Mouse (Mus musculus) stomach, embryonic 14.5 days (tissue): Measurements from ENCODE around the gene Fev. TPM values are rescaled to one million over a fixed set of nuclear protein-coding genes. Genes with fewer than 3 reads are reported as not detected.

Source experiments
- ATAC-seq: fragments of 200-750 bp; cut with Nextera tagmentation; 2 replicates; pipeline ENCODE4 v1.8.0; 2017; ENCODE audit warnings: low read depth, moderate TSS enrichment; ENCODE audit not compliant: insufficient number of reproducible peaks, insufficient read depth, low FRiP score
- H3K27ac ChIP-seq: fragments of 300-500 bp; sonication (generic); 2 replicates; pipeline ENCODE4 v1.5.1; 2014; ENCODE audit warnings: mild to moderate bottlenecking, low read length, moderate library complexity, mixed read lengths
- H3K27me3 ChIP-seq: fragments of 300-500 bp; sonication (generic); 2 replicates; pipeline ENCODE4 v1.6.1; 2014; ENCODE audit warnings: low read length, control low read depth, mixed read lengths; ENCODE audit not compliant: control insufficient read depth, insufficient read depth
- H3K36me3 ChIP-seq: fragments of 300-500 bp; sonication (generic); 2 replicates; pipeline ENCODE4 v1.6.1; 2014; ENCODE audit warnings: mild to moderate bottlenecking, control low read depth, low read length, moderate library complexity, mixed read lengths; ENCODE audit not compliant: control insufficient read depth, insufficient read depth
- H3K4me1 ChIP-seq: fragments of 300-500 bp; sonication (generic); 2 replicates; pipeline ENCODE4 v1.6.1; 2014; ENCODE audit warnings: low read length, control low read depth, mixed read lengths; ENCODE audit not compliant: control insufficient read depth, insufficient read depth
- H3K4me2 ChIP-seq: fragments of 300-500 bp; sonication (generic); replicated peaks from 2 replicates; pipeline ENCODE4 v1.6.1; 2014; ENCODE audit warnings: low read depth, low read length, control low read depth
- H3K4me3 ChIP-seq: fragments of 300-500 bp; sonication (generic); 2 replicates; pipeline ENCODE4 v1.5.1; 2014; ENCODE audit warnings: low read depth, low read length, control low read depth
- H3K9ac ChIP-seq: fragments of 300-500 bp; sonication (generic); replicated peaks from 2 replicates; pipeline ENCODE4 v1.6.1; 2014; ENCODE audit warnings: low read depth, mild to moderate bottlenecking, control low read depth, low read length, moderate library complexity, mixed read lengths
- H3K9me3 ChIP-seq: fragments of 300-500 bp; sonication (generic); 2 replicates; pipeline ENCODE4 v1.6.1; 2016; ENCODE audit warnings: low read depth, low read length, control low read depth; ENCODE audit not compliant: control insufficient read depth
- WGBS: fragments of 180-500 bp; shearing (Covaris S2); extraction: QIAGEN DNeasy Blood & Tissue Kit; methylation state at CpG from one replicate; pipeline ENCODE4 v1.1.7; 2014; 5-methylcytosine and 5-hydroxymethylcytosine counted together
- polyA plus RNA-seq: library from polyadenylated mRNA; unstranded; fragments of >200 nt; fragmentation: Nextera tagmentation; extraction: Ambion mirVana; gene quantifications from 2 replicates; pipeline ENCODE4 v1.2.1, GENCODE M21; 2014

The Fev gene
- 1.2 TPM in 1 of 2 replicates, not detected in the other for polyA plus RNA-seq

DNA sequence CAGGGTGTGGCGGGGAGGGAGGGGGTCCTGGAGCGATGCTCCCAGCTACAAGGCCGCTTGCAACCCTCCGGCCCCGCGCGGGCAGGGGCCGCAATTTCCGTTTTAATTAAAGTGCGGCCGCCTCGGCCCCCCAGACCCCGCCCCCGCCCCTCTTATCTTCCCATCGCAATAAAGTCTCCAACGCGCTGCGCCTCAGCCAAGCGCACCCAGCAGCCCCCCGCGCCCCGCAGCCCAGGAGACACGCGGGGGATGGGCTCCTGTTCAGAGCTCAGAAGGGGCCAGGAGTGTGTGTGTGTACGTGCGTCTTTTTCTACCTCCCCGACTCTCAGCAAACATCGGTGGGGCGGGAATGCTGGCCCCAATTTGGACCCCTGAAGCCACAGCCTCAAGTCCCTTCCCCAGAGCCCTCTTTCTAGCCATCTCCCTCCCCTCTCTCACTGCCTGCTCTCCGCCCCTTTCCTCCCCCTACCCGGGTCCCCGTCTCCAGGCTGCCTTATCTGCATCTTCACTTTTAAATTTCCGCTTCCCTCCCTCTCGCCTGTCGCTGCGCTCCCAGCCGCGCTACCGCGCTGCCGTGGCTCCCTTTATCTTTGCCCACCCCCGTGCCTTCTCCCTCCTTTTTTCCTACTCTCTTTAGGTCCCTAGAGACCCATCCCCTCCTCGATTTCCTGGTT is at the start of gene Fev:
Fev (minus strand) TSS at position 51 of the 674 bp plus-strand sequence.
- H3K4me3 ChIP-seq, result peak within 1 kb of the TSS; percentile 20
- no peak within 1 kb of the TSS for H3K27ac ChIP-seq
- no peaks in the 10 kb centered on the region for H3K9me3 ChIP-seq
- WGBS, result under 1% methylated on average over 36 of the region's 43 CpGs
- H3K4me2 ChIP-seq, result peak within 1 kb of the TSS; percentile 37
- H3K9ac ChIP-seq, result no peak within 1 kb of the TSS
- ATAC-seq, result no peak
- peaks cover 15% of the 10 kb centered on the region for H3K4me1 ChIP-seq
- peaks cover 71% of the 10 kb centered on the region for H3K27me3 ChIP-seq
- no peaks in the 10 kb centered on the region for H3K36me3 ChIP-seq

DNA sequence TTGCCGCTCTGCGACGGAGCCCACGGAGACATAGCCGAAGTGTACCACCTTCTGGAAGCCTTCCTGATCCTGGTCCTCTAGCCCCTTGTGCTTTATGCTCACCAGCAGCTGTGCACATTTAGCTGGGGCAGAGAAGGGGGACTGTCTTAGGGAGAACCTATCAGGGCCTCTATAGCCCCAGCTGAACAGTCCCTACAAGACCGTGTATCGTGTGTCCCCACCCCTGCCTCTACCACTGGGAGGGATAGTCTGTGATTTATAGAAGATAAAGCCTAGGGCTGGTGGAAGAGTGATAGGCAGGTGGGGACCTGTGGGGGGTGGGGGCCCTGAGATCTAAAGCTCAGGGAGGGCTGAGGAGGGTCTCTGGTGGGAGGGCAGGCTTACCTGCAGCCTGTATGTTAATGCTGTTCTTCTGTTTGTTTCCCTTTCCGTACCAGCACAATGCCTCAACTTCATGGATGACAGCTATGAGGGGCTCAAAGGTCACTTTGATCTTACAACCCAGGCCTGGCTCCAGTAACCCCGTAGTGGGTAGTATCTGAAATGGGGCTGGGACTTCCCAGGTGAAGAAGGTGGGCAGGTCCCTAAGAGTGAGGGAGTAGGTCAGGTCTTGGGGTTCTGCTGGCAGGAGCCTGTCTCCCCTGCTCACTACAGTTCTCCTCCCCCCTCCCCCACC is 42.5 kb upstream of the Fev start:
- whole genome bisulfite sequencing, result 76% methylated on average over 9 of the region's 9 CpGs
- Histone ChIP-seq H3K4me2 (no peak overlapping the region), H3K9me3 (no peaks in the 10 kb centered on the region), H3K27ac (no peak overlapping the region), H3K4me3 (no peak overlapping the region), H3K4me1 (no peaks in the 10 kb centered on the region), H3K36me3 (no peaks in the 10 kb centered on the region), H3K27me3 (no peaks in the 10 kb centered on the region), H3K9ac (no peak overlapping the region)
- no peak for ATAC-seq

DNA sequence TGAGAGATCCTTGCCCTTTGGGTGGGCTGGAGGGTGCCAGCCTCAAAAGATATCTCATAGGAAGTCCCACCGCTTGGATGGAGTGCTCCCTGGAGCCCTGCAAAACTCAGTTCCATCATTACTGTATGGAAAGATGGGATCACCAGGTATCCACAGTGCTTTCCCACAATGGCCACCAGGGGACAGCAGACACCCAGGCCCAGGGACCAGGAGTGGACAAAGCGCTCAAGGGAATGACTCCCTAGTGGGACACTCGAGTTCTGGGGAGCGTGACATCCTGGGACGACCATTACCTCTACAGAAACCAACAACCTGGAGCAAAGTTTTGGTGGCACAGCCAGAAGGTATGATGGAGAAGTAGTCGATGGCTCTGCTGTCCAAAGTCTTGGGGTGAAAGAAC is 41.5 kb upstream of the Fev start:
- H3K4me3 ChIP-seq, result no peak overlapping the region
- H3K9me3 ChIP-seq, result no peaks in the 10 kb centered on the region
- H3K27ac ChIP-seq, result no peak overlapping the region
- H3K4me1 ChIP-seq, result no peaks in the 10 kb centered on the region
- WGBS, result 31% methylated on average over 6 of the region's 6 CpGs
- no peaks in the 10 kb centered on the region for H3K36me3 ChIP-seq
- 0 out of 2 replicates have a peak, but pooled peaks have one; percentile 29 for ATAC-seq
- H3K27me3 ChIP-seq, result no peaks in the 10 kb centered on the region
- no peak overlapping the region for H3K4me2 ChIP-seq
- H3K9ac ChIP-seq, result no peak overlapping the region

DNA sequence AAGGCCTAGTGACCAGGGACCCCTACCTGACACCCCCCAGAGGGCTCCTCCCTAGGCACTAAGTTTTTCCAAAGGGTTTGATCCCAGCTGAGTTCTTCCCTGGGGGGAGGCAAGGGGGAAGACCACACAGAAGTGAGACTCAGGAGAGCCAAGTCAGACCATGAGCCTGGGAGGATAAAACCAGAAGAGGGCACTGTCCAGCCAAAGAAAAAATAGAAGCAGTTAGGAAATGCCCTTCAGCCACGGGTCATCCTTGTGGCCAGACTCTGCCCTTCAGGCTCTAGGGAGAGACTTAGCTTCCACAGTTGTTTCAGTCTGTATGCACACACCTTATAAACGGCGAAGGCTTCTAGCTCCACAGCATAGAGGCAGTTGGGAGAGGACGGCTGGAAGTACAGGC is 39.2 kb upstream of the Fev start:
- 59% methylated on average over 4 of the region's 4 CpGs for WGBS
- ATAC-seq, result no peak

DNA sequence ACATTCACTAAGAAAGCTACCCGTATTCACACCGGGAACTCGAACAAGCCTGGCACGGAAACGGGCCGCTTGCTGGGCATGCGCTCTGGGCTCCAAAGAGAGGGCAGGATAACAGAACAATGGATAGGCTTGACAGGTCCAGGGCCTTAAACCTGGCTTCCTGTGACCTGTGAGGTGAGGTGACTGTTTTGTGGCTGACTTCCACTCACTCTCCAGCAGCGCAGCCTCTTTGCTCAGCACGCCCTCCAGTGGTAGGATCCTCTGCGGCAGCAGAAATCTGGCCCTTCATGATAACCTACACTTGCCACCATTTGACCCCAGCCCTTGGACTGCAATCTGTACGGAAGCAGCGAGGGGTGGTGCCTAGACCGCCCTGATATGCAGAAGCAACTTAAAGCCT is 30.5 kb upstream of the Fev start:
- no peak overlapping the region for H3K4me3 ChIP-seq
- H3K36me3 ChIP-seq, result no peaks in the 10 kb centered on the region
- no peaks in the 10 kb centered on the region for H3K9me3 ChIP-seq
- H3K27me3 ChIP-seq, result no peaks in the 10 kb centered on the region
- no peak overlapping the region for H3K4me2 ChIP-seq
- no peaks in the 10 kb centered on the region for H3K4me1 ChIP-seq
- 0 out of 2 replicates have a peak, but pooled peaks have one; percentile 56 for ATAC-seq
- WGBS, result 27% methylated on average over 13 of the region's 13 CpGs
- no peak overlapping the region for H3K27ac ChIP-seq
- H3K9ac ChIP-seq, result no peak overlapping the region

More for the DNA sequence above, 39.2 kb upstream of the Fev start:
- Histone ChIP-seq H3K4me1 (no peaks in the 10 kb centered on the region), H3K9me3 (no peaks in the 10 kb centered on the region), H3K4me2 (no peak overlapping the region), H3K27ac (no peak overlapping the region), H3K4me3 (no peak overlapping the region), H3K9ac (no peak overlapping the region), H3K27me3 (no peaks in the 10 kb centered on the region), H3K36me3 (no peaks in the 10 kb centered on the region)

DNA sequence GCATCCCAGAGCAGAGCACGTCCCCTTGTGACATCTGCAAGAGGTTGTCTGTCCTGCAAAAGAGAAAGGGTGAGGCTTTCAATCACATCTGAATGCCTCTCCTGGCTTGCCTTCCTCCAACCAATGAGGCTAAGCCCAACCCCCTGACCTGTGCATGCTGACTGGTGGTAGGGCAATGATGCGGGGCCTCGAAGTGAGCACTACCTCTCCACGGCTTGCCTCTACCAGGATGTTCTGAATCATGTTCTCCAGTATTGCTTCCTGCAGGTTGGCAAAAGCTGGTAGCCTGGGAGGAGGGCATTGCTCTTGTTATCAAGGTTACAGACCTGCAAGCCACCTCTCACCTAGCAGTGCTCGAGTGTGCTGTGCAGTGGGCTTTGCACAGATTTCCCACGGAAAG is 17.0 kb upstream of the Fev start:
- ATAC-seq, result no peak
- WGBS, result 15% methylated on average over 6 of the region's 6 CpGs
- Histone ChIP-seq H3K27ac (no peak overlapping the region), H3K9ac (no peak overlapping the region), H3K4me1 (no peaks in the 10 kb centered on the region), H3K4me3 (no peak overlapping the region), H3K36me3 (no peaks in the 10 kb centered on the region), H3K9me3 (no peaks in the 10 kb centered on the region), H3K27me3 (peaks cover 8% of the 10 kb centered on the region), H3K4me2 (no peak overlapping the region)

DNA sequence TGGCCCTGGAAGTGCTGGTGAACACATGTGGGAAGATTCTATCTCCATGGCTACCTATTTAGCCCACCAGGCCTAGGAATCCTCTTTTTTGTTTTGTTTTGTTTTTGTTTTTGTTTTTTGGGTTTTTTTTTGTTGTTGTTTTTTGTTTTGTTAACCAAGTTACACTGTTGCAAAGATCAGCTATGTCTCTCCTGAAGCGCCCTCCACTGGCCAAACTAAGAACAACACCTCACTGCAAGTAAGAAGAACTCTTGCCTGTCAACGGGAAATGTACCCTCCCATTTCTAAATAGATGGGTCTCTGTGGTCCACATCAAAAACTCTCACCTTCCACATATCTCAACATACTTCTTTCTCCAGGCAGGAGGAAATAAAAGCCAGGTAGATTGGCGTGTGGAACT is 16.5 kb upstream of the Fev start:
- Histone ChIP-seq H3K9me3 (no peaks in the 10 kb centered on the region), H3K36me3 (no peaks in the 10 kb centered on the region), H3K9ac (no peak overlapping the region), H3K27ac (no peak overlapping the region), H3K4me3 (no peak overlapping the region), H3K4me2 (no peak overlapping the region), H3K4me1 (no peaks in the 10 kb centered on the region), H3K27me3 (peaks cover 8% of the 10 kb centered on the region)
- no peak for ATAC-seq
- 4% methylated on average over 3 of the region's 3 CpGs for WGBS

DNA sequence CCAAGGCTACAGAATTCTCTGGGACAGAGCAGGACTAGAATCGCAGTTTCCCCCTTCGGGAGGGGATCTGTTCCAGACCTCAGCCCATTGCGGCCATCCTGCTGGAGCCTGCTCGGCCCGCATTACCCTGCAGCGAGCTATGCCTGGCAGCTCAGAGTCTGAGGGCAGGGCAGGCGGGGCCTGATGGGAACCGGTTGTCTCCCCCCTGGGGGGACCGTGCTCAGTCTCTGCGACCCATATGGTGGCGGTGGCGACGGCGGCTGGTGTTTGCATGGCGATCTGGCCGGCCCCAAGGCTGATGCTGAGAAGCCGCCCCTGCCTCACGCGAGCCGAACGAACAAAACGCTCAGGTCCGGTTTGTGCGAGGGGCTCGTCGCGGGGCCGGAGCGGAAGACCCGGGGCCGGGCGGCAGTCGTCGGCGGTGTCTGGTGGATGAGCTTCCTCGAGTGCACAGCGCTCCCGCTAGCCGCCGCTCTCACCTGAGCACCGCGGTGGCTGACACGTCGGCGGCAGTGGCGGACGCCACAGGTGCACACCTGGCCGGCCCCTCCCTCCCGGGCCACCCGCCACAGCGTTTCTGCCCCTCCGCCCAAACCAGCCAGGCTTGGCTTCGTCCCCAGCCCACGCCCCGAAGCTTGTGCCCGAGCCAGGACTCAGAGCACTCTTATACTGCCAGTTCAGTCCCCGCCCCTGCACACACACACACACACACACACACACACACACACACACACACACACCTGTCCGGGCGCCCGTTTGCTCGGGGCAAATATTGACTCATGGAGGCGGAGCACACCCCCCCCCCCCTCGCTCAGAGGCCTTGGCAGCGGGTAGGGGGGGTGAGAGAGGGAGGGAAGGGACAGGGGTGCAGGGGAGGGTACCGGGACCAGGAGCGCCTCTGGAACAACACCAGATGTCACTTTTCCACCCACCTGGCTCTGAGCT is 15.4 kb upstream of the Fev start:
- Histone ChIP-seq H3K4me1 (no peaks in the 10 kb centered on the region), H3K4me2 (peak overlapping the region; percentile 55), H3K9ac (0 out of 2 replicates have a peak overlapping the region, but pooled peaks have one; percentile 30), H3K27me3 (peaks cover 10% of the 10 kb centered on the region), H3K36me3 (no peaks in the 10 kb centered on the region), H3K4me3 (peak overlapping the region; percentile 30), H3K9me3 (no peaks in the 10 kb centered on the region), H3K27ac (peak overlapping the region; percentile 66)
- WGBS, result under 1% methylated on average over 65 of the region's 66 CpGs
- ATAC-seq, result peak; percentile 83
